ENCODE assay signal across 8 mouse cellular contexts in genomic region chr7:89477294-89477999, GRCm38 (mm10). TPM values are rescaled to one million over a fixed set of nuclear protein-coding genes. Genes with fewer than 3 reads are reported as not detected.
DNase-seq lines count a peak whose midpoint lies in the region; ATAC-seq and TF ChIP-seq lines count a peak whose summit lies in the region.

No protein-coding gene starts in this region.

- no peaks in the 10 kb centered on the region for H3K4me1 ChIP-seq in heart, adult 2 months (ENCODE audit: control insufficient read depth, insufficient read depth, low read length)
- H3K4me1 ChIP-seq in hindbrain, embryonic 15.5 days (replicated peaks) = no peaks in the 10 kb centered on the region

- intact Hi-C loops in heart, adult 2 months (cut with DNase I) = loop anchor here (5.0 kb wide), 1 partner anchor 430 kb away; no protein-coding TSS in a partner anchor
- intact Hi-C loops in heart, postnatal 25 days (cut with DNase I) = loop anchor here (5.0 to 10.0 kb wide), 2 partner anchors 367 to 430 kb away; no protein-coding TSS in a partner anchor
- intact Hi-C loops in left cerebral cortex, postnatal 25 days (cut with DNase I) = loop anchor here (5.0 to 10.0 kb wide), 2 partner anchors 367 to 430 kb away; no protein-coding TSS in a partner anchor
- intact Hi-C loops in gastrocnemius, postnatal 36 days (cut with DNase I) = no loop called here

- H3K27ac ChIP-seq in heart, adult 2 months = no peak overlapping the region
- H3K27ac ChIP-seq in hindbrain, embryonic 15.5 days (replicated peaks) = no peak overlapping the region

- 3% methylated on average over 1 of the region's 1 CpGs for WGBS in heart, adult 2 months
- WGBS in hindbrain, embryonic 15.5 days = 0% methylated on average over 1 of the region's 1 CpGs

- no peak for TF ChIP-seq EP300 in heart, adult 2 months (IDR thresholded peaks at IDR 0.05; ENCODE audit: insufficient read depth, low read depth, low read length)

- H3K9ac ChIP-seq in heart, adult 2 months (ENCODE audit: low read depth, low read length) = no peak overlapping the region
- no peak overlapping the region for H3K9ac ChIP-seq in hindbrain, embryonic 15.5 days

- H3K4me2 ChIP-seq in hindbrain, embryonic 15.5 days = no peak overlapping the region

- no peaks in the 10 kb centered on the region for H3K36me3 ChIP-seq in heart, adult 2 months (ENCODE audit: control insufficient read depth, insufficient read depth, low read length)
- no peaks in the 10 kb centered on the region for H3K36me3 ChIP-seq in hindbrain, embryonic 15.5 days

- no peaks in the 10 kb centered on the region for H3K9me3 ChIP-seq in hindbrain, embryonic 15.5 days

- peak; percentile 88 for ATAC-seq in hindbrain, embryonic 15.5 days (ENCODE audit: low FRiP score, low read depth)

- DNase-seq in heart, adult 2 months = peak in 1 of 2 experiments; percentile 11
- DNase-seq in heart, postnatal 25 days (ENCODE audit: low spot score) = no peak
- DNase-seq in MEL-GATA-1-ER (ENCODE audit: extremely low read depth, low read depth) = peak; percentile 28
- DNase-seq in embryo, embryonic 11 days = peak; percentile 83
- DNase-seq in left cerebral cortex, postnatal 25 days (ENCODE audit: low spot score in 2 of 2) = peak; percentile 62 to 86
- DNase-seq in naive thymus-derived CD4-positive, alpha-beta T cell, adult 2 months (ENCODE audit: low read depth) = peak; percentile 31
- no peak for DNase-seq in gastrocnemius, postnatal 36 days

- TF ChIP-seq CTCF in heart, adult 2 months (IDR thresholded peaks at IDR 0.05) = peak; percentile 89

- TF ChIP-seq POLR2A in heart, adult 2 months (IDR thresholded peaks at IDR 0.05; ENCODE audit: insufficient read depth, low read depth, low read length) = no peak

- no peak overlapping the region for H3K4me3 ChIP-seq in heart, adult 2 months
- H3K4me3 ChIP-seq in hindbrain, embryonic 15.5 days = no peak overlapping the region

- H3K27me3 ChIP-seq in heart, adult 2 months (ENCODE audit: control insufficient read depth, insufficient read depth, low read length) = no peaks in the 10 kb centered on the region
- H3K27me3 ChIP-seq in hindbrain, embryonic 15.5 days = no peaks in the 10 kb centered on the region

- no peaks in the 10 kb centered on the region for H3K79me2 ChIP-seq in heart, adult 2 months (replicated peaks; ENCODE audit: control insufficient read depth, insufficient read depth, low read length)

RNA-seq across cellular contexts. Expression of gene Prss23, which starts 49.5 kb away (rescaled TPM):
- 10 to 100 TPM; 18.9 to 20.6 TPM for total RNA-seq in heart, adult 2 months (2021)
- 50.1 and 58.2 TPM in 2 replicates for polyA plus RNA-seq in heart, adult 2 months (2012; rRNA removed)
- 10 to 100 TPM; 24.6 to 25.0 TPM for total RNA-seq in heart, postnatal 25 days (2021)
- polyA plus RNA-seq in hindbrain, embryonic 15.5 days (2015; fragmentation: Nextera tagmentation; extraction: Ambion mirVana) = 17.9 and 21.0 TPM in 2 replicates
- total RNA-seq in left cerebral cortex, postnatal 25 days (2021) = 10 to 100 TPM; 18.2 to 19.0 TPM
- total RNA-seq in gastrocnemius, postnatal 36 days (2021) = 10 to 100 TPM; 45.7 to 60.5 TPM

Comparison
In these comparisons a context has a peak if more than half of its experiments do, and no peak if none do; other contexts are left out.
1. DNase-seq: peak in MEL-GATA-1-ER (single experiment), embryo, embryonic 11 days (single experiment), left cerebral cortex, postnatal 25 days (2 of 2) and naive thymus-derived CD4-positive, alpha-beta T cell, adult 2 months (single experiment); none in heart, postnatal 25 days (single experiment) and gastrocnemius, postnatal 36 days (0 of 2).